Comparison of ENCODE assay signal across 9 mouse cellular contexts in genomic region chr6:72233950-72234349, GRCm38 (mm10). TPM values are rescaled to one million over a fixed set of nuclear protein-coding genes. Genes with fewer than 3 reads are reported as not detected.
DNase-seq lines count a peak whose midpoint lies in the region; ATAC-seq and TF ChIP-seq lines count a peak whose summit lies in the region.
"Had no signal": no experiment of that assay in that cellular context is flagged by ENCODE, and none has a peak within 500 bp of the region (broad histone marks: within the 10 kb centered on the region; RNA-seq: fewer than 3 reads in every experiment).

No protein-coding gene starts in this region.

- WGBS in heart, adult 2 months = 2% methylated on average over 13 of the region's 13 CpGs
- WGBS in heart, postnatal 0 days = 2% methylated on average over 11 of the region's 13 CpGs
- WGBS in midbrain, embryonic 10.5 days = under 1% methylated on average over 11 of the region's 13 CpGs

- TF ChIP-seq EP300 in heart, adult 2 months (IDR thresholded peaks at IDR 0.05; ENCODE audit: insufficient read depth, low read depth, low read length) = no peak
- no peak for TF ChIP-seq EP300 in heart, postnatal 0 days (IDR thresholded peaks at IDR 0.05; ENCODE audit: low read depth)

- H3K4me3 ChIP-seq in heart, adult 2 months = peak overlapping the region; percentile 77
- peak overlapping the region; percentile 79 for H3K4me3 ChIP-seq in E14TG2a.4 (replicated peaks; ENCODE audit: low read length)
- peak overlapping the region; percentile 68 for H3K4me3 ChIP-seq in heart, postnatal 0 days (ENCODE audit: low read depth, low read length)
- H3K4me3 ChIP-seq in midbrain, embryonic 10.5 days = peak overlapping the region; percentile 74

- TF ChIP-seq CTCF in heart, adult 2 months (IDR thresholded peaks at IDR 0.05) = no peak
- TF ChIP-seq CTCF in E14TG2a.4 (conservative IDR thresholded peaks at IDR 0.05; ENCODE audit: low read length) = no peak
- no peak for TF ChIP-seq CTCF in heart, postnatal 0 days (IDR thresholded peaks at IDR 0.05; ENCODE audit: low read depth)

- no peak for DNase-seq in heart, adult 2 months
- DNase-seq in heart, postnatal 14 days = no peak
- no peak for DNase-seq in heart, postnatal 0 days (ENCODE audit: low spot score)
- DNase-seq in midbrain, embryonic 10.5 days (ENCODE audit: low spot score) = no peak
- no peak for DNase-seq in layer of hippocampus, adult 8-10 months (ENCODE audit: low spot score in 2 of 2)
- no peak for DNase-seq in frontal cortex, postnatal 25 days (ENCODE audit: low spot score in 2 of 2)
- no peak for DNase-seq in adrenal gland, adult 8-10 months
- DNase-seq: thymus, postnatal 25 days had no signal

- peaks cover 1% of the 10 kb centered on the region for H3K79me2 ChIP-seq in heart, adult 2 months (replicated peaks; ENCODE audit: control insufficient read depth, insufficient read depth, low read length)

- H3K9ac ChIP-seq in heart, adult 2 months (ENCODE audit: low read depth, low read length) = peak overlapping the region; percentile 70
- H3K9ac ChIP-seq in heart, postnatal 0 days (replicated peaks; ENCODE audit: low read depth, low read length) = peak overlapping the region; percentile 54

- peaks cover 17% of the 10 kb centered on the region for H3K4me1 ChIP-seq in heart, adult 2 months (ENCODE audit: control insufficient read depth, insufficient read depth, low read length)
- peaks cover 25% of the 10 kb centered on the region for H3K4me1 ChIP-seq in E14TG2a.4 (replicated peaks; ENCODE audit: low read depth, low read length)
- H3K4me1 ChIP-seq in heart, postnatal 0 days (ENCODE audit: control insufficient read depth, insufficient read depth) = peaks cover 20% of the 10 kb centered on the region
- H3K4me1 ChIP-seq in midbrain, embryonic 10.5 days = peaks cover 78% of the 10 kb centered on the region

- no peaks in the 10 kb centered on the region for H3K9me3 ChIP-seq in E14TG2a.4 (ENCODE audit: low read length)
- H3K9me3 ChIP-seq in heart, postnatal 0 days (replicated peaks; ENCODE audit: control insufficient read depth, low read length) = no peaks in the 10 kb centered on the region
- no peaks in the 10 kb centered on the region for H3K9me3 ChIP-seq in midbrain, embryonic 10.5 days (replicated peaks)

- no peaks in the 10 kb centered on the region for H3K27me3 ChIP-seq in heart, adult 2 months (ENCODE audit: control insufficient read depth, insufficient read depth, low read length)
- peaks cover 98% of the 10 kb centered on the region for H3K27me3 ChIP-seq in E14TG2a.4 (ENCODE audit: insufficient read depth, low read length)
- no peaks in the 10 kb centered on the region for H3K27me3 ChIP-seq in heart, postnatal 0 days (ENCODE audit: control insufficient read depth, insufficient read depth, low read length)
- H3K27me3 ChIP-seq in midbrain, embryonic 10.5 days (ENCODE audit: low read depth, poor library complexity, severe bottlenecking) = peaks cover 96% of the 10 kb centered on the region

- no peak for ATAC-seq in heart, postnatal 0 days (ENCODE audit: insufficient read depth, low read depth)

- H3K36me3 ChIP-seq in heart, adult 2 months (ENCODE audit: control insufficient read depth, insufficient read depth, low read length) = no peaks in the 10 kb centered on the region
- H3K36me3 ChIP-seq in E14TG2a.4 (ENCODE audit: insufficient read depth, low read length) = no peaks in the 10 kb centered on the region
- H3K36me3 ChIP-seq in heart, postnatal 0 days (replicated peaks; ENCODE audit: control insufficient read depth, insufficient read depth, low read length) = no peaks in the 10 kb centered on the region
- H3K36me3 ChIP-seq in midbrain, embryonic 10.5 days = no peaks in the 10 kb centered on the region

- intact Hi-C loops in heart, adult 2 months (cut with DNase I) = loop anchor here (1.0 kb wide), 1 partner anchor 17 kb away; no protein-coding TSS in a partner anchor
- intact Hi-C loops in heart, postnatal 14 days (cut with DNase I) = loop anchor here (2.0 kb wide), 1 partner anchor 13 kb away; no protein-coding TSS in a partner anchor

- H3K27ac ChIP-seq in heart, adult 2 months = peak overlapping the region; percentile 93
- H3K27ac ChIP-seq in heart, postnatal 0 days (ENCODE audit: low read depth) = no peak overlapping the region
- H3K27ac ChIP-seq in midbrain, embryonic 10.5 days (replicated peaks) = peak overlapping the region; percentile 88

- no peak for TF ChIP-seq POLR2A in heart, adult 2 months (IDR thresholded peaks at IDR 0.05; ENCODE audit: insufficient read depth, low read depth, low read length)

- peak overlapping the region; percentile 95 for H3K4me2 ChIP-seq in heart, postnatal 0 days (ENCODE audit: low read depth, low read length)

RNA-seq across cellular contexts. Expression of gene Atoh8, which starts 1.4 kb away (rescaled TPM):
- 10 to 100 TPM; 11.0 to 13.5 TPM for total RNA-seq in heart, adult 2 months (2021)
- 9.3 and 12.7 TPM in 2 replicates for polyA plus RNA-seq in heart, adult 2 months (2012; rRNA removed)
- total RNA-seq in heart, postnatal 14 days (2021) = 10 to 100 TPM; 10.1 to 11.3 TPM
- total RNA-seq in heart, postnatal 0 days (2014; rRNA removed; ENCODE audit: low replicate concordance) = 4.5 and 14.7 TPM in 2 replicates
- polyA plus RNA-seq in heart, postnatal 0 days (2015; fragmentation: Nextera tagmentation; extraction: Ambion mirVana) = 7.1 and 8.6 TPM in 2 replicates
- 9.2 and 11.2 TPM in 2 replicates for polyA plus RNA-seq in midbrain, embryonic 10.5 days (2016; fragmentation: Nextera tagmentation; extraction: Ambion mirVana)
- 1 to 10 TPM; 2.5 to 3.4 (median 3.3) TPM for total RNA-seq in layer of hippocampus, adult 8-10 months (2022)
- total RNA-seq in adrenal gland, adult 8-10 months (2022) = 1 to 10 TPM; 1.8 to 3.9 (median 2.2) TPM
